Mouse (Mus musculus): Measurements from ENCODE around the gene Ubiad1. TPM values are rescaled to one million over a fixed set of nuclear protein-coding genes. Genes with fewer than 3 reads are reported as not detected.
A peak's percentile ranks its signal among the peaks of the same experiment; 100 is the strongest.

Ubiad1 gene
- total RNA-seq, 2 experiments from 2014 or later, result 22.7 TPM

- DNase-seq, result no peak
These were observed 11.0 kb upstream of the Ubiad1 start for GRCm38 (mm10) chr4:148455477-148456025.

DNA sequence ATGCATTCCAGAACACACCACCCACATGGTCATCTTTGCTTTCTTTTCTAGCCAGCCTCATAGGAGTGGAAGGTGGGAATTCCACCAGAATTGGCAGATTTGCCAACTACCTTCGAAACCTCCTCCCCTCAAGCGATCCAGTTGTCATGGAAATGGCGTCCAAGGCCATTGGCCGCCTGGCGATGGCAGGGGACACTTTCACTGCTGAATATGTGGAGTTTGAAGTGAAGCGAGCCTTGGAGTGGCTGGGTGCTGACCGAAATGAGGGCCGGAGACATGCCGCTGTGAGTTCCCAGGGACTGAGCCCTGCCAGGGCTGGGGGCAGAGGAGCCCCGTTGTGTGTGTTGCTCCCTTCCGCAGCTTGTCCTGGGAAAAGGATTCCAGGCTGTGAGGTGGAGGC, 9.1 kb upstream of the Ubiad1 start:
- DNase-seq, result no peak
- intact Hi-C loops (cut with DNase I), result no loop called here

More at GRCm38 (mm10) chr4:148455477-148456025, 11.0 kb upstream of the Ubiad1 start:
- intact Hi-C loops (cut with DNase I), result no loop called here

DNA sequence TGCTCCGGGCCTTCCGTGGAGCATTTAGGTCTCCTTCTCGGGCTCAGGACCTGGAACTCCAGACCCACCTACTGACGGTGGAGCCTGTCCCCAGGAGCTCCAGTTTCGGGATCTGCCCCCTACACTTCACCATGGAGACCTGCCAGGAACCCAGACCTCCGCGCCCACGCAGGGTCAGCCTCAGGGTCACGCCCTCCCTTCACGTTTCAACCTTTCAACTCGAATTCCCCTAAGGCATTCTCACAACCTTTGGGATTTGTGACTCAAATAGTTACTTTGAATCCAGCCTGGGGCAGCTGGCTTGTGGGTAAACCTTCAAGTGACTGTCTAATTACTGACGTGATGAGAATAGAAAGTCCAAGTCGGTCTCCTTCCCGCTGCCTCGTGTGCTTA, 4.3 kb upstream of the Ubiad1 start:
- no peak for DNase-seq
- intact Hi-C loops (cut with DNase I), result no loop called here

- peak; percentile 97 to 98 for DNase-seq
- intact Hi-C loops (cut with DNase I), result no loop called here
These were observed 3.7 kb upstream of the Ubiad1 start, which contains the start of gene Mtor for GRCm38 (mm10) chr4:148448179-148448852. Gene Mtor (plus strand): TSS chr4:148448611.

DNA sequence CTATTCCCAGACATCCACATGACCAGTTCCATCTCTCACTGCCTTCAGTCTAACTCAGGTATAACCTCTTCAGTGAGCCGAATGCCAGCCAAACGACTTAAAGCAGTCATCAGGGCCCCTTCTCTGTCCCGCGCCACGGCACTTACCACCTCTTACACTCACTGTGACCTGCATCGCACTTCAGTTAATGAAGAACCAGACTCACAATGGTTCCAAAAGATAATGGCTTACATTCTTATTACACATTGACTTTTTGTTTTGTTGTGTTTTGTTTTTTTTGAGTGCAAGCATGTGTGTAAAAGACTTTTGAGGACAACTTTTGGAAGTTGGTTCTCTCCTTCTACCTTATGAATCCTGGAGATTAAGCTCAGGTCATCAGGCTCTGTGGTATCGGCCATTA, 2.0 kb downstream of the Ubiad1 start:
- intact Hi-C loops (cut with DNase I), result no loop called here
- no peak for DNase-seq

DNA sequence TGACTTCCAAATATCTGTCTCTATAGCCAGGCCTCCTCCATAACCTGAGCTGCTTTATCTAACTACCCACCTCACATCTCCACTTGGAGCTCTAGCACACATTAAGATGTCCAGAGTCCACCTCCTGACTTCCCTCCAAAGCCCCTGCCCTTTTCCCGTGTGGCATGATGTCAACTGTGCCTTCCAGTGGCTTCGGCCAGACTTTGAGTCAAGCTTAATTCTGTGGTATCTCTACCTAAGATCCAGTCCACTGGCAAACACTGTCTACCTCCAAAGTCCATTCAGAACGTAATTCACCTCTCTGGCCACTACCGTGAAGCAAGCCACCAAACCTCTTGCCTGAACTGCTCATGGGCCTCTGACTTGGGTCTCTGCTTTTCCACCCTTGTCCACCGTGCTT, 2.6 kb downstream of the Ubiad1 start:
- intact Hi-C loops (cut with DNase I), result no loop called here
- no peak for DNase-seq

GRCm38 (mm10) chr4:148435657-148436330, 8.8 kb downstream of the Ubiad1 start:
- intact Hi-C loops (cut with DNase I), result loop anchor here (2.0 kb wide), 1 partner anchor 265 kb away; no protein-coding TSS in a partner anchor
- DNase-seq, result peak in 1 of 2 experiments; percentile 27

DNA sequence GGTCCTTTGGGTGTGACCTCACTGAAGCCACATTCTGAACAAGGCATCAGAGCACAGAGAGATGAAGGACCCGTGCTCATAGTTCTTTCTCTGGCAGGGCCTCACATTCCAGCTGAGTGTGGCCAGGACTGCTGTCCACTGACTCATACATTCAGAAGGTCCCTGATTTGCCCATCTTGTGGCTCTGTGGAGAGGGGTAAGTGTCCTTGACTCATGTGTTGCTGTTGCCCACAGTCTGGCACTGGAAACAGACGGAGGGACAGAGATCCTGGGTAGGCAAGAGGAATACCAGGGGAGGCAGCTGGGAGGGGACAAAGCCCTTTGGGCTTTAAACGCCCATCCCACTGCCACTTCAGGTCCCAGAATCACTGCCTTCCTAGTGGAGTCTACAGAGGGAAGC, 9.5 kb downstream of the Ubiad1 start:
- intact Hi-C loops (cut with DNase I), result loop anchor here (2.0 kb wide), 1 partner anchor 264 kb away; no protein-coding TSS in a partner anchor
- DNase-seq, result no peak

GRCm38 (mm10) chr4:148434554-148434953, 10.0 kb downstream of the Ubiad1 start:
- intact Hi-C loops (cut with DNase I), result loop anchor here (2.0 to 5.0 kb wide), 2 partner anchors 147 to 264 kb away; partner anchors contain the start of gene Disp3
- DNase-seq, result no peak

GRCm38 (mm10) chr4:148433813-148434212, 10.8 kb downstream of the Ubiad1 start:
- intact Hi-C loops (cut with DNase I), result loop anchor here (2.0 to 5.0 kb wide), 2 partner anchors 147 to 263 kb away; partner anchors contain the start of gene Disp3
- no peak for DNase-seq

- intact Hi-C loops (cut with DNase I), result loop anchor here (5.0 kb wide), 1 partner anchor 146 kb away; the partner anchor contains the start of gene Disp3
- no peak for DNase-seq
These were observed 11.2 kb downstream of the Ubiad1 start for GRCm38 (mm10) chr4:148433336-148433735.

DNA sequence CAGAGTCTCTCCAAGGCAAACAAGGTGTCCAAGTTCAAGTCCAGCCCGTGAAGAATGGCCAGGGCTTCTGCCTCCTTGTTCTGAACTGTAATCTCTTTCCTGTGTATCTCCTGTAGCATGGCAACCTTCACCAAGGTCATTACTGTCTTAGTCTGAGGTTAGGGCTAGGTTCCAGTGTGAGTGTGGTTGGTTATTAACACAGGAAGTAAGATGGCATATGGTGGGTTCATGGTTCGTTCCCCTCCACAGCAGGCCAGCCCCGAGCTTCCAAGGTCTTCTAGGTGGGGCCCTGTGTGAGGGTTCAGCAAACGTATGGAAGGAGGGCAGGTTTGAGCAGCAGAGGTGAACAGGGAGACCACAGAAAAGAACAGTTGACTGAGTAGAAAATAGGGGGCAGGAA, 12.1 kb downstream of the Ubiad1 start:
- DNase-seq, result no peak
- intact Hi-C loops (cut with DNase I), result loop anchor here (5.0 kb wide), 1 partner anchor 145 kb away; the partner anchor contains the start of gene Disp3

DNA sequence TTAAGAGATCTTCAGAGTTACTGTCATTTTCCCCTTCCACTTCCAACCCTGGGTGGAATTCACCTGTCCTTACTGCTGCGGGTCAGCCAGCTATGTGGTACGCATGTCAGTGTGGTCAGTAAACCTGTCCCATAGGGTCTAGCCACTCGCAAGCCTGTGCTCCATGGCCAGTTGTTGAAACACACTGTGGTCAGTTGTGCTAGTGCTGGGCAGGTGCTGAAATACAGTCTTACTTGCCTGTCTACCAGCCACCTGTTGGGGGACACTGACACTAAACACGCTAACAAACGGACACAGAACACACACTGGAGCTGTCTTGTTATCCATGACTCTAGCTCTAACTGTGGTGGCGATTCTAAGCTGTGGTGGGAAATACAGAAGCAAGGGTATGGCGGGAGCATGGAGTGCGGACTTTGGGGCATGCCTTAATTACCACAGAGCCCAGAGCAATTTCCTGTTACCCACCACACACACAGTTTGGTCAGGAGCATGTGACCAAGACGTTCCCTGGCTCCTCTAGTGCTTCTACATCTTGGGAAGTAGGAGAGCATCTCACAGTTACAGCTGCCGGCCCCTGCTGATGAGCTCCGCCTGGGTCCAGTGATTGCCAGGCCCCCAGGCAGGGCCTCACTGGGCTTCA, 13.6 kb downstream of the Ubiad1 start:
- no peak for DNase-seq
- intact Hi-C loops (cut with DNase I), result loop anchor here (5.0 kb wide), 1 partner anchor 144 kb away; the partner anchor contains the start of gene Disp3

- intact Hi-C loops (cut with DNase I), result loop anchor here (5.0 kb wide), 2 partner anchors 142 to 312 kb away; partner anchors contain the start of gene Disp3
- DNase-seq, result peak; percentile 45 to 78
These were observed 14.9 kb downstream of the Ubiad1 start for GRCm38 (mm10) chr4:148429686-148430085.

DNA sequence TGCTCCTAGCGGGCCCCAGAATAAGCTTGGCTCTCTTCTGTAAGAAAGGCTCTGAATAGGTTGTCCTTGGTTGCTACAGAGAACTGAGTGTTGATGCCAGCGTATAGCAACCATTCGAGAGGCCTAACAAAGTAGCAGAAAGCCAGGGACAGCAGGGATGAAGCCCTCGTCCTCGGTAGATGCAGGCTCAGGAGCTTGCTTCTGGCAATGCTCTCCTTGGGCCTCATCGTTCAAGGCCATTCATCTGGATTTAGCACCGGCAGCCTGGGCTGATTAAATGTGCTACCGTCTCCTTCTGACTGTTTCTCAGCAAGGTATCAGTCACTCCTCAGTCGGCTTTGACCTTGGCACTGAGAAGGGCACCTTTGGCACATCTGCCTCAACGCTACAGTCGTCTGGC, 15.4 kb downstream of the Ubiad1 start:
- intact Hi-C loops (cut with DNase I), result loop anchor here (5.0 kb wide), 1 partner anchor 312 kb away; no protein-coding TSS in a partner anchor
- DNase-seq, result no peak

DNA sequence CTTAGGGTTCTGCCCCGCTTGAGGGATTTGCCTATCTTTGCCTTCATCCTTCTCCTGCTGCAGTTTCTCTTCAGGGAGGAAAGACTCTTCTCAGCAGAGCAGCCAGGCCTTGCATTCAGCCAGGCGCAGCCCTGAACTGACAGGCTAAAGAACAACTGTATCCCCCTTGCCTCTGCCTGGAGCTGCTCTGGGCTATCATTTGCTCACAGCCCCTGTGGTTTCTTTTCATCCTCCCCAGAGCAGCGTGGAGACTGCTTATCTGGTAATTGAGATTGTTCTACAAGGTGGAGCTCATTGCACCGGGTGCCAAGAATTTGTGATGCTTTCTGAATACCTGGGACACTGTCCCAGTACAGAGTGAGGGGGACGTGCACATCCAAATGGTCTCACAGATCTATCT, 16.0 kb downstream of the Ubiad1 start:
- intact Hi-C loops (cut with DNase I), result loop anchor here (5.0 kb wide), 1 partner anchor 311 kb away; no protein-coding TSS in a partner anchor
- no peak for DNase-seq

- DNase-seq, result no peak
- intact Hi-C loops (cut with DNase I), result loop anchor here (5.0 kb wide), 1 partner anchor 310 kb away; no protein-coding TSS in a partner anchor
These were observed 17.4 kb downstream of the Ubiad1 start for GRCm38 (mm10) chr4:148426950-148427850.

DNA sequence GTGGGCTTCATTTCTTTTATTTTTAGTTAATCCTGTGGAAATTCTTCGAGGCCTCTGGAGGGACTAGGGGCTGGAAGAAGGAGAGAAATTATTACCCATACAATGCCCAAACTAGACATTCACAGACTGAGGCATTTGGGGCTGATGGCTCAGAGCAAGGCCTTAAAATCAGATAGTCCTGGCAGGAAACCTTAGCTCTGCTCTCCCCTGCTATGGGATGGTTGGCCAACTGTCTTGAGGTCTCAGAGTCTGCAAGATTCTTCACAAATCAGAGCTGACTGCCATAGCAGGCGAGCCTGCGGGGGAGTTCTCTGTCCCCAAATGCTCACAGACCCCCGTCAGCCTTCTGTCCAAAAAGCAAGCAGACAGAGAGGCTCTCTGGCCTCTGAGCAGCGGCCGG, 27.0 kb downstream of the Ubiad1 start:
- DNase-seq, result no peak
- intact Hi-C loops (cut with DNase I), result no loop called here

GRCm38 (mm10) chr4:148417074-148417526, 27.5 kb downstream of the Ubiad1 start:
- intact Hi-C loops (cut with DNase I), result no loop called here
- no peak for DNase-seq

All from heart, postnatal 10 days (tissue).